10 mouse cellular contexts compared by ENCODE assay signal in the genomic region with DNA sequence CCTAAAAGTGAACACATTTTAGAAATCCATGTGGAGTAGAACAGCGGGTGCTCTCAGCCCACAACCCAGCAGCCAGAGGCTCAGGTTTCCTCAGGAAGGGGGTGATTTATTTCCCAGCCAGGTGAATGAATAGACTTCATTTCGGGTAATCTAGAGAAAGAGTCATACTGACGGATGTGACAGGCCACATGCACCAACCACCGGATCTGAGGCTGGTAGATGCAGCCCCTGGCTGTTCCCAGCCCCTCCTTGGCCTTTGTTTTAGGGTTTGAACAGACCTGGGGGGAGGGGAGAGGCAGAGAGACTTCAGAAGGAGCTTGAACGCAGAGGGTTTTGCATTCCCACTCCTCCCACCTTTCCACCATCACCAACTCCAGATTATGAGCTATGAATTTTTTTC. TPM values are rescaled to one million over a fixed set of nuclear protein-coding genes. Genes with fewer than 3 reads are reported as not detected.
A peak's percentile ranks its signal among the peaks of the same experiment; 100 is the strongest.
DNase-seq lines count a peak whose midpoint lies in the region; ATAC-seq lines count a peak whose summit lies in the region.
"Had no signal": no experiment of that assay in that cellular context is flagged by ENCODE, and none has a peak within 500 bp of the region (broad histone marks: within the 10 kb centered on the region; RNA-seq: fewer than 3 reads in every experiment).

No protein-coding gene starts in this region.

- no peak for DNase-seq in lung, postnatal 10 days
- DNase-seq in embryonic facial prominence, embryonic 10.5 days (ENCODE audit: low spot score) = peak; percentile 66
- no peak for DNase-seq in layer of hippocampus, adult 9-11 months
- DNase-seq in adrenal gland, adult 8-10 months = no peak

- H3K9me3 ChIP-seq in lung, embryonic 16.5 days (ENCODE audit: control insufficient read depth, low read length) = no peaks in the 10 kb centered on the region
- no peaks in the 10 kb centered on the region for H3K9me3 ChIP-seq in embryonic facial prominence, embryonic 10.5 days
- H3K9me3 ChIP-seq in hindbrain, embryonic 15.5 days = no peaks in the 10 kb centered on the region
- no peaks in the 10 kb centered on the region for H3K9me3 ChIP-seq in neural tube, embryonic 13.5 days

- peaks cover 36% of the 10 kb centered on the region for H3K4me1 ChIP-seq in lung, embryonic 16.5 days (replicated peaks; ENCODE audit: control insufficient read depth, insufficient read depth, low read length)
- H3K4me1 ChIP-seq in embryonic facial prominence, embryonic 10.5 days = peaks cover 64% of the 10 kb centered on the region
- H3K4me1 ChIP-seq in hindbrain, embryonic 15.5 days (replicated peaks) = peaks cover 53% of the 10 kb centered on the region
- H3K4me1 ChIP-seq in neural tube, embryonic 13.5 days (replicated peaks) = peaks cover 68% of the 10 kb centered on the region

- ATAC-seq in lung, embryonic 16.5 days (ENCODE audit: low read depth) = no peak
- no peak for ATAC-seq in hindbrain, embryonic 15.5 days (ENCODE audit: low FRiP score, low read depth)
- ATAC-seq in neural tube, embryonic 13.5 days (ENCODE audit: low read depth) = no peak
- ATAC-seq: Patski had no signal

- H3K36me3 ChIP-seq in lung, embryonic 16.5 days (ENCODE audit: control insufficient read depth, insufficient read depth, low read length) = peaks cover 32% of the 10 kb centered on the region
- H3K36me3 ChIP-seq in embryonic facial prominence, embryonic 10.5 days (replicated peaks) = peaks cover 74% of the 10 kb centered on the region
- H3K36me3 ChIP-seq in hindbrain, embryonic 15.5 days = peaks cover 18% of the 10 kb centered on the region
- H3K36me3 ChIP-seq in neural tube, embryonic 13.5 days = peaks cover 27% of the 10 kb centered on the region

- H3K4me3 ChIP-seq in lung, embryonic 16.5 days (ENCODE audit: low read length) = no peak overlapping the region
- no peak overlapping the region for H3K4me3 ChIP-seq in embryonic facial prominence, embryonic 10.5 days
- H3K4me3 ChIP-seq in hindbrain, embryonic 15.5 days = no peak overlapping the region
- no peak overlapping the region for H3K4me3 ChIP-seq in neural tube, embryonic 13.5 days

- peak overlapping the region; percentile 70 for H3K27ac ChIP-seq in lung, embryonic 16.5 days (ENCODE audit: low read length)
- H3K27ac ChIP-seq in embryonic facial prominence, embryonic 10.5 days (replicated peaks) = peak overlapping the region; percentile 96
- peak overlapping the region; percentile 97 for H3K27ac ChIP-seq in hindbrain, embryonic 15.5 days (replicated peaks)
- H3K27ac ChIP-seq in neural tube, embryonic 13.5 days (replicated peaks) = peak overlapping the region; percentile 99
- H3K27ac ChIP-seq: liver, embryonic 14.5 days had no signal

- no peak overlapping the region for H3K4me2 ChIP-seq in lung, embryonic 16.5 days (ENCODE audit: low read depth, low read length)
- no peak overlapping the region for H3K4me2 ChIP-seq in hindbrain, embryonic 15.5 days
- H3K4me2 ChIP-seq in neural tube, embryonic 13.5 days = no peak overlapping the region

- H3K9ac ChIP-seq in lung, embryonic 16.5 days (ENCODE audit: low read length) = peak overlapping the region; percentile 14; the same call in 1 of the 2 replicates
- no peak overlapping the region for H3K9ac ChIP-seq in hindbrain, embryonic 15.5 days
- H3K9ac ChIP-seq in neural tube, embryonic 13.5 days = 0 out of 2 replicates have a peak overlapping the region, but pooled peaks have one; percentile 48
- H3K9ac ChIP-seq: liver, embryonic 14.5 days had no signal

- no peaks in the 10 kb centered on the region for H3K27me3 ChIP-seq in lung, embryonic 16.5 days (ENCODE audit: control insufficient read depth, insufficient read depth, low read depth, low read length)
- 0 out of 2 replicates have a peak, but pooled peaks cover 4% of the 10 kb centered on the region for H3K27me3 ChIP-seq in embryonic facial prominence, embryonic 10.5 days (replicated peaks; ENCODE audit: low read depth, poor library complexity, severe bottlenecking)
- no peaks in the 10 kb centered on the region for H3K27me3 ChIP-seq in hindbrain, embryonic 15.5 days
- no peaks in the 10 kb centered on the region for H3K27me3 ChIP-seq in neural tube, embryonic 13.5 days
- H3K27me3 ChIP-seq: Patski had no signal

- WGBS in lung, embryonic 16.5 days = 15% methylated on average over 5 of the region's 5 CpGs
- WGBS in embryonic facial prominence, embryonic 10.5 days = 6% methylated on average over 5 of the region's 5 CpGs
- WGBS in hindbrain, embryonic 15.5 days = 14% methylated on average over 5 of the region's 5 CpGs
- 2% methylated on average over 5 of the region's 5 CpGs for WGBS in neural tube, embryonic 13.5 days

RNA-seq across cellular contexts. Expression of a gene that starts 14.6 kb away (rescaled TPM):
- 0.44 TPM in 1 of 2 replicates, not detected in the other for polyA plus RNA-seq in lung, embryonic 16.5 days (2015; fragmentation: Nextera tagmentation; extraction: Ambion mirVana)
- polyA plus RNA-seq in embryonic facial prominence, embryonic 10.5 days (2016; fragmentation: Nextera tagmentation; extraction: Ambion mirVana) = 0.16 and 0.29 TPM in 2 replicates
- polyA plus RNA-seq in hindbrain, embryonic 15.5 days (2015; fragmentation: Nextera tagmentation; extraction: Ambion mirVana) = 0.41 and 0.44 TPM in 2 replicates
- 0.57 and 0.62 TPM in 2 replicates for polyA plus RNA-seq in neural tube, embryonic 13.5 days (2015; fragmentation: Nextera tagmentation; extraction: Ambion mirVana)
- not detected for total RNA-seq in adrenal gland, adult 8-10 months (2022)
- total RNA-seq: neutrophil, adult 5-6 weeks had no signal
- polyA plus RNA-seq: Patski had no signal

RNA-seq across cellular contexts. Expression of a gene that starts 23.3 kb away (rescaled TPM):
- polyA plus RNA-seq in lung, embryonic 16.5 days (2015; fragmentation: Nextera tagmentation; extraction: Ambion mirVana) = 282 and 290 TPM in 2 replicates
- 281 and 285 TPM in 2 replicates for polyA plus RNA-seq in embryonic facial prominence, embryonic 10.5 days (2016; fragmentation: Nextera tagmentation; extraction: Ambion mirVana)
- 200 and 208 TPM in 2 replicates for polyA plus RNA-seq in hindbrain, embryonic 15.5 days (2015; fragmentation: Nextera tagmentation; extraction: Ambion mirVana)
- 214 and 224 TPM in 2 replicates for polyA plus RNA-seq in neural tube, embryonic 13.5 days (2015; fragmentation: Nextera tagmentation; extraction: Ambion mirVana)
- 100 to 1,000 TPM; 156 to 167 (median 161) TPM for total RNA-seq in adrenal gland, adult 8-10 months (2022)

RNA-seq across cellular contexts. Expression of a gene that starts 37.6 kb away (rescaled TPM):
- 4.3 and 6.9 TPM in 2 replicates for polyA plus RNA-seq in lung, embryonic 16.5 days (2015; fragmentation: Nextera tagmentation; extraction: Ambion mirVana)
- 4.7 and 5.9 TPM in 2 replicates for polyA plus RNA-seq in embryonic facial prominence, embryonic 10.5 days (2016; fragmentation: Nextera tagmentation; extraction: Ambion mirVana)
- 0.58 and 0.89 TPM in 2 replicates for polyA plus RNA-seq in hindbrain, embryonic 15.5 days (2015; fragmentation: Nextera tagmentation; extraction: Ambion mirVana)
- 1.3 and 1.9 TPM in 2 replicates for polyA plus RNA-seq in neural tube, embryonic 13.5 days (2015; fragmentation: Nextera tagmentation; extraction: Ambion mirVana)
- total RNA-seq in adrenal gland, adult 8-10 months (2022) = under 1 TPM in 3 of 4 experiments, not detected in 1; 0.24 to 0.44 (median 0.37) TPM
- polyA plus RNA-seq: Patski had no signal

RNA-seq across cellular contexts. Expression of a gene that starts 44.0 kb away (rescaled TPM):
- 7.6 and 8.6 TPM in 2 replicates for polyA plus RNA-seq in lung, embryonic 16.5 days (2015; fragmentation: Nextera tagmentation; extraction: Ambion mirVana)
- polyA plus RNA-seq in embryonic facial prominence, embryonic 10.5 days (2016; fragmentation: Nextera tagmentation; extraction: Ambion mirVana) = 22.1 and 22.7 TPM in 2 replicates
- polyA plus RNA-seq in hindbrain, embryonic 15.5 days (2015; fragmentation: Nextera tagmentation; extraction: Ambion mirVana) = 22.6 and 26.6 TPM in 2 replicates
- 17.1 and 18.4 TPM in 2 replicates for polyA plus RNA-seq in neural tube, embryonic 13.5 days (2015; fragmentation: Nextera tagmentation; extraction: Ambion mirVana)
- total RNA-seq in adrenal gland, adult 8-10 months (2022) = 10 to 100 TPM; 13.4 to 21.9 (median 19.1) TPM

RNA-seq across cellular contexts. Expression of a gene that starts 55.6 kb away (rescaled TPM):
- polyA plus RNA-seq in lung, embryonic 16.5 days (2015; fragmentation: Nextera tagmentation; extraction: Ambion mirVana) = 728 and 785 TPM in 2 replicates
- 1,897 and 1,928 TPM in 2 replicates for polyA plus RNA-seq in embryonic facial prominence, embryonic 10.5 days (2016; fragmentation: Nextera tagmentation; extraction: Ambion mirVana)
- 629 and 665 TPM in 2 replicates for polyA plus RNA-seq in hindbrain, embryonic 15.5 days (2015; fragmentation: Nextera tagmentation; extraction: Ambion mirVana)
- polyA plus RNA-seq in neural tube, embryonic 13.5 days (2015; fragmentation: Nextera tagmentation; extraction: Ambion mirVana) = 784 and 805 TPM in 2 replicates
- 100 to 1,000 TPM; 151 to 278 (median 211) TPM for total RNA-seq in adrenal gland, adult 8-10 months (2022)
